Mouse (Mus musculus) midbrain, embryonic 15.5 days (tissue): Measurements from ENCODE around the gene Kcnb1. TPM values are rescaled to one million over a fixed set of nuclear protein-coding genes. Genes with fewer than 3 reads are reported as not detected.
A peak's percentile ranks its signal among the peaks of the same experiment; 100 is the strongest.
"Not testable (repeated sequence)": the region's sequence is repeated elsewhere in the genome, so short reads cannot be mapped to it uniquely, and the experiment has no call there.

Source experiments
- ATAC-seq: fragments of 200-750 bp; cut with Nextera tagmentation; replicated peaks from 2 replicates; pipeline ENCODE4 v1.8.0; 2017; ENCODE audit warnings: moderate TSS enrichment
- H3K27ac ChIP-seq: fragments of 300-500 bp; sonication (generic); 2 replicates; pipeline ENCODE4 v1.5.1; 2015; ENCODE audit warnings: mild to moderate bottlenecking, inconsistent platforms
- H3K27me3 ChIP-seq: fragments of 300-500 bp; sonication (generic); replicated peaks from 2 replicates; pipeline ENCODE4 v1.6.1; 2015; ENCODE audit warnings: inconsistent platforms
- H3K36me3 ChIP-seq: fragments of 300-500 bp; sonication (generic); replicated peaks from 2 replicates; pipeline ENCODE4 v1.6.1; 2015; ENCODE audit warnings: inconsistent platforms
- H3K4me1 ChIP-seq: fragments of 300-500 bp; sonication (generic); 2 replicates; pipeline ENCODE4 v1.6.1; 2015; ENCODE audit warnings: inconsistent platforms
- H3K4me2 ChIP-seq: fragments of 300-500 bp; sonication (generic); 2 replicates; pipeline ENCODE4 v1.6.1; 2015; ENCODE audit warnings: inconsistent platforms, mild to moderate bottlenecking, moderate library complexity
- H3K4me3 ChIP-seq: fragments of 300-500 bp; sonication (generic); 2 replicates; pipeline ENCODE4 v1.5.1; 2015; ENCODE audit warnings: mild to moderate bottlenecking, inconsistent platforms
- H3K9ac ChIP-seq: fragments of 300-500 bp; sonication (generic); 2 replicates; pipeline ENCODE4 v1.6.1; 2015; ENCODE audit warnings: mild to moderate bottlenecking, inconsistent platforms
- H3K9me3 ChIP-seq: fragments of 300-500 bp; sonication (generic); 2 replicates; pipeline ENCODE4 v1.6.1; 2016; ENCODE audit warnings: inconsistent platforms
- WGBS: fragments of 180-500 bp; shearing (Covaris S2); methylation state at CpG from one replicate; pipeline ENCODE4 v1.1.7; 2015; ENCODE audit warnings: mixed read lengths; 5-methylcytosine and 5-hydroxymethylcytosine counted together
- polyA plus RNA-seq: library from polyadenylated mRNA; unstranded; fragments of >200 nt; fragmentation: Nextera tagmentation; extraction: Ambion mirVana; gene quantifications from 2 replicates; pipeline ENCODE4 v1.2.1, GENCODE M21; 2015

Kcnb1 gene
- polyA plus RNA-seq, 1 experiment from 2014 or later: 3.3 TPM

DNA sequence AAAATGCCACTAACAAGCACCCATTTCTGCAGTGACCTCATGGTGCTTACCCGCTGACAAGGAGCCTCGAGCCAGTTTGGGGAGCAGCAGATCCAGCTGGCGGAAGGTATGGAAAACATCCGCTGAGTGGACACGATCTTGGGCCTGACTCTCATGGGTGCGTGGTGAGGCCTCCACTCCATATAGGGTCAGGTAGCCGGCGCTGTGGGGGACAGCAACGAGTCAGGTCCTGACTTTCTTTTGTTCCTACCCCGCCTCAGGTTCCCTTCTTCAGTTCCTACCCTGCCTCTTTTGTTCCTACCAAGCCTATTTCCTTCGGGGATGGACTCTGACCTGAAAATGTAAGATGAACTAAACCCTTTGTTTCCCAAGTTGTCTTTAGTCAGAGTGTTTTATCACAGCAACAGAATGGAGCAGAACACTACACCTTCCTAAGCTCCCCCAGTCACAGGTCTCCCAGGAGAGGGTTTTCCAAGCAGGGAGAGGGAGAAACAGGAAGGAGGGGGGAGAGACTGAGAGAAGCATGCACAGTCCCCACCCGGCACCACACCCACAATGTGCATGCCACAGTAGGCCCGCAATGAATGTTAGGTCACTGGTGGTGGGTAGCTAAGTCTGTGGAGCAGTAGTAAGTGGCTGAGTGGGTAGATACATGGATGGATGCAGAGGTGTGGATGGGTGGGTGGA lies 31.3 kb upstream of the Kcnb1 start:
- 85% methylated on average over 13 of the region's 13 CpGs for WGBS
- H3K9me3 ChIP-seq: no peaks in the 10 kb centered on the region
- H3K9ac ChIP-seq: no peak overlapping the region
- peaks cover 3% of the 10 kb centered on the region for H3K4me1 ChIP-seq
- H3K36me3 ChIP-seq: no peaks in the 10 kb centered on the region
- no peak overlapping the region for H3K27ac ChIP-seq
- no peak for ATAC-seq
- no peak overlapping the region for H3K4me3 ChIP-seq
- no peak overlapping the region for H3K4me2 ChIP-seq
- no peaks in the 10 kb centered on the region for H3K27me3 ChIP-seq

DNA sequence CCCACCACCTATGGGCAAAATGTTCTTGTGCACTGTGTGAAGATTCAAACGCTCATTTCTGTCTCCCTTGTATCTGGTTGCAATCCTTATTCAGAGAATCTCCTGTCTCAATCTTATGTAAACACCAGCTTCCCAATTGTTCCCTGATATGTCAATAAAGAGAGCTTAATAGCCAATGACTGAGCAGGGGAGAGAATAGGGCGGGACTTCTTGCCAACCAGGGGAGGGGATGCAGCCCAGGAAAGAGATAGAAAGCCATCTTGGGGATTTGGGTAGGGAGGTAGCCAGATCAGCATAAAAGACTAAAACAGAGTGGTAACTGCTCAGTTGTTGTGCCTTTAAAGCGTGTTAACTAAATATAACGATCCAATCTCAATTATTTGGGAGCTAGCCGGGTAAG lies 30.8 kb upstream of the Kcnb1 start:
- Histone ChIP-seq H3K9me3 (no peaks in the 10 kb centered on the region), H3K4me2 (no peak overlapping the region), H3K9ac (no peak overlapping the region), H3K4me1 (peaks cover 3% of the 10 kb centered on the region), H3K36me3 (no peaks in the 10 kb centered on the region), H3K4me3 (no peak overlapping the region), H3K27ac (no peak overlapping the region), H3K27me3 (no peaks in the 10 kb centered on the region)
- no peak for ATAC-seq
- 92% methylated on average over 5 of the region's 5 CpGs for WGBS

DNA sequence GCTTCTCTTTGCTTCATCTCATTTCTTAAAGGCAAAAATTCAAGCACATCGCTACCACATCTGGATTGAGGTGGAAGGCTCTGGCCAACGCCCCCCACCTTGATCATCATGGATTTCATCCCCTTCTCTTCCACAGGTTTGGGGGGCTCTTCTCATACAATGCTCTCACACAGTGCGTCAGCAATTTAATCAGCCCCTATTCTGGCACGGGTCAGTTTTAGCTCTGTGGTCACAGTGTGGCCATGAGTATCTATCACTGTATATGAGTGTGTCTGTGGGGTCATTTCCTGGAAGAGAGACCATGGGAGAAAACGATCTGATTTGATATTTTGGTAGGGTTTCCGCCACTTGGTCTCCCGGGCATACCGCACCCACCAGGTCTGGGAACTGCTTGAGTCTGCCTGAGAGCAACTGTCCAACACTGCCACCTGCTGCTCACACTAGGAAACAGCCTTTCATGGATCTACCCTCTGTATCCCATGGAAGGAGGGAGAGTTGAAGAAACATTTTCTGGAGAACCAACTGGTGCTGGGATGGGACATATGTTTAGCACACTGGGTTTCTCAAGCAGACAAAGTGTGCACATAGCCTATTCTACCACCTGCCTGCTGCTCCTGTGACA lies 29.3 kb upstream of the Kcnb1 start:
- Histone ChIP-seq H3K9me3 (no peaks in the 10 kb centered on the region), H3K9ac (0 out of 2 replicates have a peak overlapping the region, but pooled peaks have one; percentile 27), H3K4me2 (peak overlapping the region; percentile 33), H3K4me3 (no peak overlapping the region), H3K4me1 (peaks cover 3% of the 10 kb centered on the region), H3K36me3 (no peaks in the 10 kb centered on the region), H3K27me3 (no peaks in the 10 kb centered on the region), H3K27ac (no peak overlapping the region)
- ATAC-seq: peak; percentile 87
- WGBS: 44% methylated on average over 8 of the region's 8 CpGs

DNA sequence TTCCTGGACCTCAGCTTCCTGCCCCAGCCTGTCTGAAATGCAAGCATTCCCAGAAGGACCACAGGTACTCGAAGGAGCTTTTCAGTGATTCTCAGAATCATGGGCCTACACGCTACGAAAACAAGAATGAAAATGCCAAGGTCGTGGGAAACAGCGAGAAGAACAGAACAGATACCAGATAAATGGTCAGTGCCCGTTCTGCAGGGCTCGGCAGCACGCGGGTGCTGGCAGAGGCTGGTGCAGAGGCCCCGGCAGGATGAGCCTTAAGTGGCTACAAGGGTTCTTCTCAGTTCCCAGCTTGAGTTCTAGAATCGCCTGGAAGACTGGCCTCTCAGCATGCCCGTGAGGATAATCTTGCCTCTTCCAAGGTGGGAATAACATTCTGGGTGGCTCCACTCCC lies 23.7 kb upstream of the Kcnb1 start:
- Histone ChIP-seq H3K27me3 (no peaks in the 10 kb centered on the region), H3K4me2 (no peak overlapping the region), H3K9me3 (no peaks in the 10 kb centered on the region), H3K9ac (no peak overlapping the region), H3K4me1 (no peaks in the 10 kb centered on the region), H3K4me3 (no peak overlapping the region), H3K27ac (no peak overlapping the region), H3K36me3 (no peaks in the 10 kb centered on the region)
- 94% methylated on average over 12 of the region's 12 CpGs for WGBS
- ATAC-seq: no peak

DNA sequence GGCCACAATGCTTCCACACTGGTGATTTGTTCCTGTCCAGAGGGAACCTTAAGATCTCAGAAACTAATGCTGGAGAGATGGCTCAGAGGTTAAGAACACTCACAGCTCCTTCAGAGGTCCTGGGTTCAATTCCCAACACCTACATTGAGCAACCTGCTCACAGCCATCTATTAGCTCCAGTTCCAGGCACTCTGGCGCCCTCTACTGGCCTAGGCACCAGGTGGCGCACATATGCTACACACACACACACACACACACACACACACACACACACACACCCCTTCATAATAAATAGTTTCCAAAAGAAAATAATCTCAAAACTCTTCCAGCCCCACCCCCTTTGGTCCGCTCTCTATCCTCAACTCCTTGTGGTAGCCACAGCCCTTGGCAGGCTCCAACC lies 23.1 kb upstream of the Kcnb1 start:
- ATAC-seq: no peak
- Histone ChIP-seq H3K4me1 (no peaks in the 10 kb centered on the region), H3K27ac (no peak overlapping the region), H3K4me3 (no peak overlapping the region), H3K4me2 (no peak overlapping the region), H3K36me3 (no peaks in the 10 kb centered on the region), H3K27me3 (no peaks in the 10 kb centered on the region), H3K9ac (no peak overlapping the region), H3K9me3 (no peaks in the 10 kb centered on the region)
- WGBS: 91% methylated on average over 3 of the region's 3 CpGs

DNA sequence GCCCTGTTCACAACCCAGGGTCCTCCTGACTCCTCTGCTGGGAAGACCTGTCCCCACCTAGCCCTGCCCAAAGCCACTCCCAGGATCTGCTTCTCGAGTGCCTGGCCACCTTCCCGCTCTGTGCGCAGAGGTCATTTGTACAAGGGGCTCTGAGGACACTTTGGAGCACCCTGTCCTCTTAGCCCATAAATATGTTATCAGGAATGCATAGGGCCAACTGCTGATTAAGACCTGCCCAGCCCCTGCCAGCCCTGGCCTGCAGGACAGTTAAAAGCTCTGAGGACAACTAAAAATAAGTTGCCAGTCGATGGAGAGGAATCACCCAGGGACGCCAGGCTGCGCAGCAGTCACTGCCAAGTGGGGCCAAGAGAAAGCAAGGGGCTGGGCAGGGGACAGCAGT lies 22.6 kb upstream of the Kcnb1 start:
- no peaks in the 10 kb centered on the region for H3K27me3 ChIP-seq
- no peaks in the 10 kb centered on the region for H3K36me3 ChIP-seq
- no peaks in the 10 kb centered on the region for H3K9me3 ChIP-seq
- H3K4me3 ChIP-seq: no peak overlapping the region
- 94% methylated on average over 6 of the region's 6 CpGs for WGBS
- no peak overlapping the region for H3K4me2 ChIP-seq
- no peak overlapping the region for H3K27ac ChIP-seq
- no peaks in the 10 kb centered on the region for H3K4me1 ChIP-seq
- H3K9ac ChIP-seq: no peak overlapping the region
- no peak for ATAC-seq

DNA sequence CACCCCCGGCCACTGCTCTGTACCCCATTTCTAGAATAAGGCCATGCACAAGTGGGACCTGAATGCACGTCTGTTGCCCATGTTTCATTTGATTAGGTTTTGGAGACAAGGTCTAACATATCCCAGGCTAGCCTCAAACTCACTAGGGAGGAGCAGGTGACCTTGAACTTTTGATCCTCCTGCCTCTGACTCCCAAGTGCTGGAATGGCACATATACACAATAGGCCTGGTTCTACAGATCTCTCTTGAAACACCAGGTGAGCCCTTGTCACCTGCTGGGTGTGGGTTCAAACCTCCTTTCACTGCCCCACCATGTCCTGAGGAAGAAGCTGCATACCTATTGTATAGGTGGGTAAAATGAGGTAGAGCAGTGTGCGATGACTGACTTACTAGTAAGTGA lies 22.1 kb upstream of the Kcnb1 start:
- no peak overlapping the region for H3K4me3 ChIP-seq
- H3K4me2 ChIP-seq: no peak overlapping the region
- no peaks in the 10 kb centered on the region for H3K9me3 ChIP-seq
- H3K27ac ChIP-seq: no peak overlapping the region
- 91% methylated on average over 3 of the region's 3 CpGs for WGBS
- ATAC-seq: no peak
- H3K27me3 ChIP-seq: no peaks in the 10 kb centered on the region
- H3K9ac ChIP-seq: no peak overlapping the region
- no peaks in the 10 kb centered on the region for H3K36me3 ChIP-seq
- no peaks in the 10 kb centered on the region for H3K4me1 ChIP-seq

DNA sequence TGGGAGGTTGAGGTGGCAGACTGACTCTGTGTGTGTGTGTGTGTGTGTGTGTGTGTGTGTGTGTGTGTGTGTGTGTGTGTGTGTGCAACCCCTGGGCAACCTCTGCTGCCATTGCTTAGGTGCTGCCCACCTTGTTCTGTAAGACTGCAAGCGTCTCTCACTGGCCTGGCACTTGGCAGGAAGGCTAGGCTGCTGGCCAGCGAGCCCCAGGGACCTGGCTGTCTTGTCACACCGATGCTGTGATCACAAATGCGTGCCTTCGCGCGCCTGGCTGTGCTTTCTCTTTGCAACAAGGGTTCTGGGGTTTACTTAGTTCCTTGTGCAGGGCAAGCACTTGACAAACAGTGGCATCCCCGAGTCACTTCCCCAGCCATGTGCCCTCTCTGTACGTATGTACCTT lies 19.9 kb upstream of the Kcnb1 start:
- Histone ChIP-seq H3K9me3 (no peaks in the 10 kb centered on the region), H3K9ac (no peak overlapping the region), H3K27ac (no peak overlapping the region), H3K4me3 (no peak overlapping the region), H3K27me3 (no peaks in the 10 kb centered on the region), H3K36me3 (no peaks in the 10 kb centered on the region), H3K4me2 (no peak overlapping the region), H3K4me1 (no peaks in the 10 kb centered on the region)
- 64% methylated on average over 9 of the region's 9 CpGs for WGBS
- ATAC-seq: no peak

DNA sequence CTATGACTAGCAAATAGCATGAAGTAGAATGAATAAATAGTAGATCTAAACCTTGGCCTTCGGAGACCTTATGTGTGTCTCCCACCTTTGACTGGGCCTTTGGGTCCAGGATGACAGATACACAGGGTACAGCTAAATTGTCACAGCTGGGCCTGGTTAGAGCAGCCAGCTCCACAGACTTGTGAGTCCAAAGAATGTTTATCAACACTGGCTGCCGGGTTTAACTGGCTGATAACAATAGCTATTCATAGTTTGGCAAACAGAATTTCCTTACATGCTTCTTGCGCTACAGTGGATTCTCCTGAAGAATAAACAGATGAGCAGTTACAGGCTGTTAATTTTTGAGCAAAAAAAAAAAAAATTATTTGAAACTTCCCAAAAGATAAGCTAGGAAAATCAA lies 19.0 kb upstream of the Kcnb1 start:
- Histone ChIP-seq H3K9me3 (no peaks in the 10 kb centered on the region), H3K4me3 (no peak overlapping the region), H3K36me3 (no peaks in the 10 kb centered on the region), H3K4me1 (no peaks in the 10 kb centered on the region), H3K27me3 (no peaks in the 10 kb centered on the region), H3K27ac (no peak overlapping the region), H3K9ac (no peak overlapping the region), H3K4me2 (no peak overlapping the region)
- ATAC-seq: no peak
- WGBS: 78% methylated on average over 3 of the region's 3 CpGs

DNA sequence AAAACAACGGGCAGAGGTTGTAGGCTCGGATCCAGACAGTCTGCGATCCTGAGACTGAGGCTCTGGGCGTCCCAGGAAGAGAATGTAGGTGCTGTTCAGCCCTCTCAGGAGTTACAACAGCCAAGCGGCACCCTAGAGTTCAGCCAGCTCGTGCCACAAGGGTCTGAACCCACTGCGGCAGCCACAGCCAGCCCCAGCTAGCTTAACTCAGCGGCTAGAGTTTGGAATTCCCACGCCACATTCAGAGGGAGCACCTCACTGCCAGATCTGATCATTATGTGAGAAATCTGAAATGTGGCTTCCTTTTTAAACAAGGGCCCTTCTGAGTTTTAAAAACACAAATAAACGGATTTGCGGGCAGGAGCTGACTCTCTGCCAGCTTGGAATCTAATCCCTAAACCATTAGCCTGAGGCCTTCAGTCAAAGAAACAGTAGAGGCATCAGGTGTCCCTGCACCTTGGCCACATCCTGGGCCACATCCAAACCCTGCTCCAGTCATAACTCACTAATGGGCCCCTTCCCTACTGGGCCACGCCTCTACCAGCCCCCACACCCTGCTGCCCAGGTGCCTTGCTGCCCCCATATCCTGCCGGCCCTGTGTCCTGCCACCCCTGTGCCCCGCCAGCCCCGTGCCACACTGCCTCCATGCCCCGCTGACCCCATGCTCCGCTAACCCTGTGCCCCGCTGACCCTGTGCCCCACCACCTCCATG lies 16.1 kb upstream of the Kcnb1 start:
- H3K36me3 ChIP-seq: no peaks in the 10 kb centered on the region
- no peak overlapping the region for H3K4me3 ChIP-seq
- no peak overlapping the region for H3K9ac ChIP-seq
- 89% methylated on average over 18 of the region's 18 CpGs for WGBS
- no peaks in the 10 kb centered on the region for H3K9me3 ChIP-seq
- no peak overlapping the region for H3K27ac ChIP-seq
- ATAC-seq: no peak
- no peak overlapping the region for H3K4me2 ChIP-seq
- no peaks in the 10 kb centered on the region for H3K27me3 ChIP-seq
- H3K4me1 ChIP-seq: peaks cover 24% of the 10 kb centered on the region

DNA sequence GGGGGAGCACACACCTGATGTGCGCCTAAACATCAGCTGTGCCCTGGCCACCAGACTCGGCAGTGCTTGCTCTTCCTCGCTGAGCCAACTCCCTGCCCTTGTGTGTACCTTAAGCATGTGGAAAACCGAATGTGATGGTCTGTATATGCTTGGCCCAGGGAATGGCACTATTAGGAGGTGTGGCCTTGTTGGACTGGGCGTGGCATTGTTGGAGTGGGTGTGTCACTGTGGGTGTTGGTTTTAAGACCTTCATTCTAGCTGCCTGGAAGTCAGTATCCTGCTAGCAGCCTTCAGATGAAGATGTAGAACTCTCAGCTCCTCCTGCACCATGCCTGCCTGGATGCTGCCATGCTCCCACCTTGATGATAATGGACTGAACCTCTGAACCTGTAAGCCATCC lies 14.7 kb upstream of the Kcnb1 start:
- H3K27me3 ChIP-seq, H3K9ac ChIP-seq, H3K27ac ChIP-seq, H3K36me3 ChIP-seq, H3K9me3 ChIP-seq, H3K4me2 ChIP-seq, H3K4me3 ChIP-seq, ATAC-seq: not testable (repeated sequence)
- WGBS: 81% methylated on average over 5 of the region's 5 CpGs
- peaks cover 27% of the 10 kb centered on the region for H3K4me1 ChIP-seq

DNA sequence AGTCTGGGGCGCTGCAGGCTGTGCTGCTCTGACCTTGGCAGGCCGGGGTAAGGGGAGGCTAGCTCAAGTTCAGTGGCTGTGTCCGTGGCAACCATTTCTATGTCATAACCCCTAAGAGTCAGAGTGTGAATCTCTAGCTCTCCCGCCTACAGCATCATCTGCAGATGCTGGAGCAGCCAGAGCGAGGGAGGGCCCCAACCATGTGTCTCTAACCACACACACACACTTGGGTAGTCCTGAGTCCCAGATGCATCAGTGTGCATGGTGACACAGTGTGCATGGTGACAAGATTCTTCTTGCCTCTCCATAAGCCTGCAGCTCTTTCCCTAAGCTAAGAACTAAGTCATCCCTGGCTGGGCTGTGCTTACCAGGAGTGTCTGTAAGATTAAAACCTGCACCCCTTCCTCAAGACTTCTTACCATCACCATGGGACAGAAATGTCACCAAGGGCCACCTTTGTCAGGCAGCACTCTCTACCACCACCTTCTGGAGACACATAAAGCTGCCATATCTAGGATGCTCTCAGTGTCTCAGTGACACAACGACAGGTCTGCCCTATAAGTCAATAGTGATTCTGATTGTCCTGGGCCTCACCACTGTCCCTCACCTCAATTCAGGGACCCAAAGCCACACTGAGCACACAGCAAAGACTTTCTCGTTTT lies 13.7 kb upstream of the Kcnb1 start:
- Histone ChIP-seq H3K9me3 (no peaks in the 10 kb centered on the region), H3K27ac (peak overlapping the region; percentile 94; the same call in 1 of the 2 replicates), H3K4me2 (no peak overlapping the region), H3K27me3 (no peaks in the 10 kb centered on the region), H3K4me1 (peaks cover 27% of the 10 kb centered on the region), H3K9ac (no peak overlapping the region), H3K4me3 (no peak overlapping the region), H3K36me3 (no peaks in the 10 kb centered on the region)
- WGBS: 79% methylated on average over 7 of the region's 7 CpGs
- ATAC-seq: no peak
